Mouse (Mus musculus) embryo, embryonic 9.5 days (tissue): ENCODE data around the gene Npb.
A peak's percentile ranks its signal among the peaks of the same experiment; 100 is the strongest.

Experiments
- DNase-seq: peaks from one replicate; pipeline ENCODE4 v3.0.0-alpha.2; 2017; ENCODE audit errors: extremely low spot score

Gene Npb

GRCm38 (mm10) chr11:120631726-120632448, 23.6 kb downstream of the Npb start:
- no peak for DNase-seq

DNA sequence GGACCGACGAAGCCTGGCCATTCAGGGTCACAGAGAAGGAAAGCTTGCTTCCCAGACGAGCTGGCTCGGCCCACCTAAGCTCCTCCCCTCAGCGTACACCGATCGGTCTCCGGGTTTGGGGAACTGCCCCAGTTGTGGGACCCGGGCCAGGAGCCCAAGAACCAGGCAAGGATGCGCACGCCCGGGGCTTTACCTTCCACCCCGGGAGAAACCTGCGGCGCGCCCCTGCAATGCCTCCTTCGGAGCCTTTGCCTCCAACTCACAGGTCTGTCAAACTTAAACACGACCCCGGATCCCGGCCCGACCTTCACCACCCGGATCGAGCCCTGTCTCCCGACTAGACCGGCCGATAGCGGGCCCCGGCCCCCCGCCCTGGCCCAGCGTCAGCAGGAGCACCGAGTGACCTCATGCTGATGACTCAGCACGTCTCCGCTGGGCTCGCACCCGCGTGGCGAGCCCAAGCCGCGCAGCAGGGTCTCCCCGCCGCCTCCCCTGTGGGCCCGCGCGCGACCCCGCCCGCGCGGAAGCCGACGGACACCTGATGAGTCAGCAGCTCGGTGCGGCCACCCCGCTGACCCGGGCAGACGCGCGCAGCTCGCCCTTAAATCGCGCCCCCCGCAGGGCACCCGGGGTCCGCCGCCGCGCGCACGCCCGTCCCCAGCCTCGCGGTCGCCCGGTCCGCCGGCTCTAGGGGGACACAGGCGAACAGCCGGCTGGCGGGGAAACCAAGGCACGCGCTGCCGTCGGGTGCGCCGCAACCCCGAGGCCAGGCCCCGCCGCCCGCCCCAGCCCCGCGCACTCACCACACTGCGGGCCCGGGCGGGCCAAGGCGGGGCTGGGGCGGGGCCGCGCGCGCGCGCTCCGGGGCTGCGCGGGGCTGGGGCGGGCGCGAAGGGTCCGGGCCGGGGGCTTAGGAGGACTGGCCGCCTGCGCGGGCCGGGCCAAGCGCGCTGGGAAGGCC, 24.6 kb downstream of the Npb start:
- peak; percentile 71 for DNase-seq

- DNase-seq = peak; percentile 94
Measured at GRCm38 (mm10) chr11:120633520-120634343, 25.5 kb downstream of the Npb start, which contains the start of gene Mafg. Gene Mafg (minus strand): TSS chr11:120633600.

DNA sequence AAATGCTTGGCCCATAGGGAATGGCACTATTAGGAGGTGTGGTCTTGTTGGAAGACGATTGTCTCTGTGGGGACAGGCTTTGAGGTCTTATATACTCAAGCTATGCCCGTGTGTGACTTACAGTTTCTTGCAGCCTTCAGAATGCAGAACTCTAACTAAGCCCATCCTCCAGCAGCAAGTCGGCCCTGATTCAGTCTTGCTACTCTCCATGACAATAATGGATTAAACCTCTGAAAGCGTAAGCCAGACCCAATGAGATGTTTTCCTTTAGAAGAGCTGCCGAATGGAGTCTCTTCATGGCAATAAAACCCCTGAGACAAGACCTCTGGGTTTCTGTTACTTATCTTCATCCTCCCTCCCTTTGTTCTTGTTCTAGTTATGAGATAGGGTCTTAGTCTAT, 26.5 kb downstream of the Npb start:
- no peak for DNase-seq

DNA sequence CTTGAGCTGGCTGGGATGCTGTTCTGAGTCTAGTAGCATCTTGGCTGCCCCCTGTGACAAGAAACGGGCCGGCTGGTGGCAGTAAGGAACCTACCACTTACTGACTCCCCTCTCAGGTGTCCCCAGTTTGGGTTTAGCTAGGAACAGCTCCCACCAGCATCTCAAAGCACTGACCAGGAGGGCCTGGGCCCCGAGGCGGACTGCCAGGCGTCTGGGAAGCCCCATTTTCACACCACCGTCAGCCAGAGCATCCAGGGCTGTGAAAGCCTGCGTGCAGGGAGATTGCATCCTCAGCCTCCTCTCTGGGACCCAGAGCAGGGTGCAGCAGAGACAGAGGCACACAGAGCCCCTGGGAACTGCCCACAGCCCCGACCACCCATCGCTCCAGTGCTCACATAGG, 33.0 kb downstream of the Npb start:
- no peak for DNase-seq

GRCm38 (mm10) chr11:120641869-120642268, 33.6 kb downstream of the Npb start:
- no peak for DNase-seq

DNA sequence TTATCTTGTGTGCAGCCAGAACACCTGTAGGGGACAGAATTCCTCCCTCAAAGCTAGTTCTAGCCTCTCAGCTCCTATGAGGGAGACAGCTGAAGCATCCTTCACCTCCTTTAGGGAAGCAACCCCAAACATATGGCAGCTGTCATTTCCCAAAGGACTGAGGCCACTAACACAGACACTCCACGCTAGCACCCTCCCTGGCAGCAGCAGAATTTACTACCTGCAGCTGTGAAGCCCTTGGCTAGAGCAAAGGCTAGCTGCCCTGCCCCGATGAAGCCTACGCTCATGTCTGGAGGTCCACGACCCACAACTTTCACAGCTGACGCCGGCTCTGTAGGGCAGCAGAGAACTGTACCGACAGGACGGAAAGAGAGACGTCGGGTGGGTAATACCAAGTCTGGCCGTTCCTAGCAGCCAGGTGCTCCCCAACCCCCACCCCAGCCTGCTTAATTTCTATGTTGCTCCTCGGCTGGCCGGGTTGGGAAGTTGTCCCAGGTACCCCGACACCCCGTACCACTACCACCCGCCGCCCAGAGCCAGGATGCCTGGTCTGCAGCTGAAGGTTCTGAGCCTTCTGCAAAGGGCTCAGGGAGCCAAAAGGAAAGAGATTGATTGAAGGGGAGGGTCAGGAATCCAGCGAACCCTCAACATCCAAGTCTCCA, 34.8 kb downstream of the Npb start:
- DNase-seq = no peak

- DNase-seq = peak; percentile 94
Measured at GRCm38 (mm10) chr11:120643601-120643987, 35.3 kb downstream of the Npb start, which contains the start of gene Pycr1. Gene Pycr1 (minus strand): TSS chr11:120643769.

GRCm38 (mm10) chr11:120647047-120647830, 39.0 kb downstream of the Npb start:
- DNase-seq = no peak

DNA sequence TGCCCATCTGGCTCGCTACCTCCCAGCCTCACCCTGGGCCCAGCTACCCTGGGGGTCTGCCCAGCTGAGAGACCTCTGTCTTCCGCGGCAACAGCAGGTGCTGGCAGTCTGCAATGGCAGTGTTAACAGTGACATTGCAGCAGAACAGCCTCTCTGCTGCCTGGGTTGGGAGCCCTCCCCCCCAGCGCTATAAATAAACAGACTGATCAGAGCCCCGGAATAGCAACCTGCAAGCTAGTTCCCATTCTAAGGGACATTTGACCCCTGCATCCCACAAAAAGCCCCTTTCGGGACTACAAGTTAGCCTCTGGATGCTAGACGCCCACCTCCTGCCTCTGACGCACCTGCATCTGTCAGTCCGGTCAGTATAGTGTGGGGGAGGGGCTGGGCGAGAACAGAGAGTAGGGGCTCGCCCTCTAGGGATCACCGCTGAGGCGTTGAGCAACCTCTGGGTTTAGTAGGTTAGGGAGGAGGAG, 39.8 kb downstream of the Npb start, which contains the start of gene Myadml2:
TSS of gene Myadml2 (minus strand) at position 158 of the 476 bp plus-strand sequence.
- DNase-seq = peak; percentile 52

- DNase-seq = no peak
Measured at GRCm38 (mm10) chr11:120651872-120652271, 43.6 kb downstream of the Npb start.

- DNase-seq = no peak
Measured at GRCm38 (mm10) chr11:120654741-120655140, 46.5 kb downstream of the Npb start.

- no peak for DNase-seq
Measured at GRCm38 (mm10) chr11:120657301-120657700, 49.0 kb downstream of the Npb start.
